Mouse (Mus musculus) CH12.LX (cell line): ENCODE measurements around the gene Prdm2. TPM values are rescaled to one million over a fixed set of nuclear protein-coding genes. Genes with fewer than 3 reads are reported as not detected.

Source experiments
- DNase-seq: peaks from one replicate; pipeline ENCODE4 v3.0.0-alpha.2; 2013; ENCODE audit errors: extremely low read depth
- H3K27ac ChIP-seq: 2 replicates; pipeline ENCODE4 v1.5.1; 2012; ENCODE audit warnings: low read depth, mild to moderate bottlenecking, control low read depth, moderate library complexity; ENCODE audit not compliant: insufficient read depth
- H3K27me3 ChIP-seq: replicated peaks from 2 replicates; pipeline ENCODE3; 2012; ENCODE audit warnings: inconsistent platforms
- H3K36me3 ChIP-seq, 2 experiments: replicated peaks in 1 of 2; 2 replicates each; pipeline versions ENCODE3 to v1.6.1; 2012; ENCODE audit warnings: inconsistent platforms in 1 of 2, low read length in 1 of 2, mild to moderate bottlenecking in 1 of 2, mixed read lengths in 1 of 2, moderate library complexity in 1 of 2; ENCODE audit not compliant: control insufficient read depth in 1 of 2, insufficient read depth in 1 of 2
- H3K4me1 ChIP-seq, 2 experiments: 2 replicates each; pipeline ENCODE4 v1.6.1; 2012; ENCODE audit warnings: inconsistent platforms in 1 of 2, moderate library complexity in 1 of 2; ENCODE audit not compliant: insufficient read depth in 2 of 2, control insufficient read depth in 1 of 2
- H3K4me2 ChIP-seq: 2 replicates; pipeline ENCODE4 v1.6.1; 2012; ENCODE audit warnings: low read depth, mild to moderate bottlenecking, control low read depth; ENCODE audit not compliant: poor library complexity, insufficient read depth, severe bottlenecking
- H3K4me3 ChIP-seq, 3 experiments: fragments of 150-350 bp in 1 of 3; sonication (generic) in 1 of 3; replicated peaks in 1 of 3; 2 replicates each; pipeline versions ENCODE3 to v1.5.1; 2011 to 2012; ENCODE audit warnings: low read depth in 2 of 3, low read length in 2 of 3, mild to moderate bottlenecking in 2 of 3, moderate library complexity in 2 of 3, control low read depth in 1 of 3, improper control_type of control experiment in 1 of 3, inconsistent platforms in 1 of 3, mixed read lengths in 1 of 3; ENCODE audit not compliant: poor library complexity in 1 of 3
- H3K79me2 ChIP-seq: replicated peaks from 2 replicates; pipeline ENCODE4 v1.6.1; 2012; ENCODE audit warnings: mild to moderate bottlenecking, moderate library complexity; ENCODE audit not compliant: control insufficient read depth, poor library complexity, insufficient read depth, severe bottlenecking; ENCODE audit errors: extremely low read depth
- H3K9ac ChIP-seq: 2 replicates; pipeline ENCODE4 v1.6.1; 2012; ENCODE audit warnings: low read depth, mild to moderate bottlenecking, control low read depth, moderate library complexity; ENCODE audit not compliant: insufficient read depth
- H3K9me3 ChIP-seq: replicated peaks from 2 replicates; pipeline ENCODE3; 2012; ENCODE audit warnings: low read length, inconsistent platforms, mixed read lengths
- BHLHE40 ChIP-seq: IDR thresholded peaks from 2 replicates; pipeline ENCODE4 v1.6.1; 2011; ENCODE audit warnings: mild to moderate bottlenecking, low read depth, low read length, improper control_type of control experiment
- CTCF ChIP-seq, 2 experiments: IDR thresholded peaks in 1 of 2; conservative IDR thresholded peaks in 1 of 2; 2 replicates each; pipeline ENCODE4 v1.5.1; 2011 to 2012; ENCODE audit warnings: low read depth in 2 of 2, low read length in 2 of 2, improper control_type of control experiment in 1 of 2, inconsistent platforms in 1 of 2, mild to moderate bottlenecking in 1 of 2, moderate library complexity in 1 of 2
- E2F4 ChIP-seq: IDR thresholded peaks from 2 replicates; pipeline ENCODE4 v1.6.1; 2011; ENCODE audit warnings: low read depth, low read length, improper control_type of control experiment; ENCODE audit not compliant: insufficient replicate concordance
- ELF1 ChIP-seq: IDR thresholded peaks from 2 replicates; pipeline ENCODE4 v1.6.1; 2014; ENCODE audit warnings: low read depth, mild to moderate bottlenecking, inconsistent platforms, low read length, improper control_type of control experiment
- ETS1 ChIP-seq: conservative IDR thresholded peaks from 2 replicates; pipeline ENCODE4 v1.6.1; 2012; ENCODE audit warnings: low read depth, mild to moderate bottlenecking, inconsistent platforms, low read length, improper control_type of control experiment, moderate library complexity
- GABPA ChIP-seq: IDR thresholded peaks from 2 replicates; pipeline ENCODE4 v1.6.1; 2012; ENCODE audit warnings: low read depth, low read length, improper control_type of control experiment, inconsistent platforms; ENCODE audit not compliant: insufficient replicate concordance
- IRF4 ChIP-seq: IDR thresholded peaks from 2 replicates; pipeline ENCODE4 v1.6.1; 2014; ENCODE audit warnings: low read depth, mild to moderate bottlenecking, inconsistent platforms, low read length, improper control_type of control experiment
- JUND ChIP-seq: conservative IDR thresholded peaks from 2 replicates; pipeline ENCODE4 v1.6.1; 2011; ENCODE audit warnings: low read depth, low read length, improper control_type of control experiment
- MAX ChIP-seq: IDR thresholded peaks from 2 replicates; pipeline ENCODE4 v1.6.1; 2011; ENCODE audit warnings: low read length, improper control_type of control experiment
- MXI1 ChIP-seq: IDR thresholded peaks from 2 replicates; pipeline ENCODE4 v1.6.1; 2011; ENCODE audit warnings: mild to moderate bottlenecking, low read depth, low read length, improper control_type of control experiment
- NELFE ChIP-seq: IDR thresholded peaks from 2 replicates; pipeline ENCODE4 v1.6.1; 2011; ENCODE audit warnings: low read depth, low read length, improper control_type of control experiment
- PAX5 ChIP-seq: IDR thresholded peaks from 2 replicates; pipeline ENCODE4 v1.6.1; 2012; ENCODE audit warnings: low read length, inconsistent platforms, mixed read lengths
- POLR2AphosphoS2 ChIP-seq: IDR thresholded peaks from 2 replicates; pipeline ENCODE4 v1.6.1; 2011; ENCODE audit warnings: low read depth, low read length, improper control_type of control experiment
- UBTF ChIP-seq: IDR thresholded peaks from 2 replicates; pipeline ENCODE4 v1.6.1; 2012; ENCODE audit warnings: low read depth, mild to moderate bottlenecking, inconsistent platforms, low read length, improper control_type of control experiment, moderate library complexity
- USF1 ChIP-seq: IDR thresholded peaks from 2 replicates; pipeline ENCODE4 v1.6.1; 2014; ENCODE audit warnings: low read depth, mild to moderate bottlenecking, inconsistent platforms, low read length, improper control_type of control experiment
- USF2 ChIP-seq: conservative IDR thresholded peaks from 2 replicates; pipeline ENCODE4 v1.6.1; 2011; ENCODE audit warnings: low read depth, low read length, improper control_type of control experiment
- ZKSCAN1 ChIP-seq: IDR thresholded peaks from 2 replicates; pipeline ENCODE4 v1.6.1; 2012; ENCODE audit warnings: low read depth, inconsistent platforms, low read length, improper control_type of control experiment, borderline replicate concordance
- dilution Hi-C: fragments of 300-500 bp; cut with MboI; formaldehyde crosslinking; loops from 2 replicates; pipeline ENCODE4 v1.14.3; 2020; ENCODE audit warnings: low sequenced_read_pairs; ENCODE audit not compliant: extremely low pct_unique_long_range_greater_than_20kb, extremely low pct_ligation_motif_present
- in situ Hi-C: fragments of 300-500 bp; cut with MboI; formaldehyde crosslinking; loops from 3 replicates; pipeline ENCODE4 v1.14.3; 2019; ENCODE audit warnings: low sequenced_read_pairs, low pct_ligation_motif_present, low pct_unique_long_range_greater_than_20kb, mixed read lengths
- polyA plus RNA-seq: library from polyadenylated mRNA; unstranded; fragments of >175 nt; gene quantifications from 2 replicates; pipeline ENCODE4 v1.2.1, GENCODE M21; 2012; ENCODE audit warnings: low read depth; ENCODE audit not compliant: insufficient read length
- total RNA-seq, 2 experiments: library from RNA; depleted of rRNA; stranded (reverse); fragments of 300-350 nt in 1 of 2; fragments of >200 nt in 1 of 2; gene quantifications; 2 replicates each; pipeline ENCODE4 v1.2.3; 2012 to 2014

The Prdm2 gene
- total and polyA plus RNA-seq, 3 experiments, result 3.8 to 16.1 (median 7.1) TPM

DNA sequence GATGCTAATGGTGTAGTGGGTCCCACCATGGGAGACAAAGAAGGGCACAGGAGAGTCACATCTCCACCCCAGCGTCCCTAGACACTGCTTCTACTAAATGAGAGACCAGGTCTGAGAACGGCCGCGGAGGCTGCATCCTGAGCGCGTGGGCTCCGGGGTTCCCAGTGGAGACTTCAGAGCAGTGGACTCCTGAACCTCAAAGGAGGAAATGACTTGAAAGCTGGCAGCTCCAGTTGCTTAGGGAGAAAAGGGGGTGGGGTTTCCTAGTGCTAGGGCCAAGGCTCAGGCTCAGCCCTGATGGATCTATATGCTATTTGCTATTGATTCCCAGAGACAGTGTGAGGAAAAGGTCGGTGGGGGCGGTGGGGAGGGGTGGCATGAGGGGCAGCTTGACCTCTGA lies 104.2 kb downstream of the Prdm2 start:
- H3K27me3 ChIP-seq, result no peaks in the 10 kb centered on the region
- no peak overlapping the region for H3K4me3 ChIP-seq
- H3K4me2 ChIP-seq, result no peak overlapping the region
- DNase-seq, result no peak
- no peaks in the 10 kb centered on the region for H3K79me2 ChIP-seq
- no peak overlapping the region for H3K9ac ChIP-seq
- no peaks in the 10 kb centered on the region for H3K9me3 ChIP-seq
- peaks cover 37 to 57% of the 10 kb centered on the region in 2 experiments for H3K36me3 ChIP-seq
- TF ChIP-seq IRF4 (no peak), NELFE (no peak), CTCF (conservative IDR thresholded peaks at IDR 0.05 in 1 of 2, IDR thresholded peaks at IDR 0.05 in 1 of 2; ENCODE audit: low read depth in 2 of 2, low read length in 2 of 2) (no peak), E2F4 (no peak), MXI1 (no peak), BHLHE40 (no peak)
- in situ Hi-C loops, result no loop called here
- H3K4me1 ChIP-seq, result peaks cover 3 to 20% of the 10 kb centered on the region in 2 experiments; a peak in 3 of 4 replicates
- dilution Hi-C loops, result no loop called here
- H3K27ac ChIP-seq, result no peak overlapping the region

DNA sequence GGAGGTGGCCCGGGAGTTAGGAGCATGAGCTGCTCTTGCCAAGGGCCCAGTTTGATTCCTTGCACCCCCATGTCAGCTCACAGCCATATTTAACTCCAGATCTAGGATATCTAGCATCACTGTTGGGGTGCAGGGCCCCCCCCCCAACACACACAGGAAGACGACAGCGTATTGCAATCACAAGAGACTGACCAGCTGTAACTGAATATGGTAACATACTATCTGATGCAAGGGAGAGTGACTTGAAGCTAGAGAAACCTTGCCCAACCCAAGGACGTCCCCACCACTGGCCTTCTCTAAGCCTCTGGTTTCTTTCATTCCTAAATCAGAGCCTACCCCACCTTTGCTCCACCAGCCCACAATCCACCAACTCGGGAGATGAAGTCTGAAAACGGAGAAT lies 105.8 kb downstream of the Prdm2 start:
- no peaks in the 10 kb centered on the region for H3K79me2 ChIP-seq
- H3K27me3 ChIP-seq, result no peaks in the 10 kb centered on the region
- no peak overlapping the region for H3K4me3 ChIP-seq
- H3K27ac ChIP-seq, result no peak overlapping the region
- no peak overlapping the region for H3K4me2 ChIP-seq
- in situ Hi-C loops, result no loop called here
- no peak for DNase-seq
- dilution Hi-C loops, result no loop called here
- H3K9ac ChIP-seq, result no peak overlapping the region
- TF ChIP-seq GABPA, result no peak
- TF ChIP-seq MAX, result no peak
- TF ChIP-seq ETS1, result no peak
- TF ChIP-seq ZKSCAN1, result no peak
- no peak for TF ChIP-seq MXI1
- no peak for TF ChIP-seq PAX5
- no peak for TF ChIP-seq USF2
- no peak for TF ChIP-seq POLR2AphosphoS2
- no peak for TF ChIP-seq JUND
- TF ChIP-seq USF1, result no peak
- TF ChIP-seq ELF1, result no peak
- TF ChIP-seq UBTF, result no peak
- H3K9me3 ChIP-seq, result no peaks in the 10 kb centered on the region
- H3K4me1 ChIP-seq, result peaks cover 3 to 15% of the 10 kb centered on the region in 2 experiments; a peak in 3 of 4 replicates
- H3K36me3 ChIP-seq, result peaks cover 36 to 48% of the 10 kb centered on the region in 2 experiments
